ENCODE assay signal across 8 mouse cellular contexts in genomic region chr8:104395703-104396357, GRCm38 (mm10). TPM values are rescaled to one million over a fixed set of nuclear protein-coding genes. Genes with fewer than 3 reads are reported as not detected.
DNase-seq lines count a peak whose midpoint lies in the region; ATAC-seq and TF ChIP-seq lines count a peak whose summit lies in the region.

Gene Cmtm4 (minus strand): TSS chr8:104395807.

- H3K4me3 ChIP-seq in cortical plate, adult 2 months (ENCODE audit: insufficient read depth, low read length): peak within 1 kb of the TSS; percentile 64
- peak within 1 kb of the TSS; percentile 94 for H3K4me3 ChIP-seq in heart, adult 2 months
- H3K4me3 ChIP-seq in kidney, adult 2 months (ENCODE audit: insufficient read depth, low read depth, low read length): peak within 1 kb of the TSS; percentile 77
- H3K4me3 ChIP-seq in liver, embryonic 12.5 days: peak within 1 kb of the TSS; percentile 69
- peak within 1 kb of the TSS; percentile 82 for H3K4me3 ChIP-seq in neural tube, embryonic 12.5 days

- TF ChIP-seq POLR2A in cortical plate, adult 2 months (IDR thresholded peaks at IDR 0.05; ENCODE audit: extremely low read depth, insufficient read depth, low read length): no peak
- TF ChIP-seq POLR2A in heart, adult 2 months (IDR thresholded peaks at IDR 0.05; ENCODE audit: insufficient read depth, low read depth, low read length): no peak
- no peak for TF ChIP-seq POLR2A in kidney, adult 2 months (IDR thresholded peaks at IDR 0.05; ENCODE audit: low read depth, low read length)

- DNase-seq in A20 (ENCODE audit: low read depth, low spot score): peak; percentile 57
- peak; percentile 76 for DNase-seq in Muller cell, postnatal 12 days (ENCODE audit: inconsistent ontology term)
- peak; percentile 82 to 83 for DNase-seq in heart, adult 2 months
- peak; percentile 70 for DNase-seq in kidney, adult 2 months
- DNase-seq in urinary bladder, adult 2 months (ENCODE audit: low spot score): no peak

- H3K9ac ChIP-seq in heart, adult 2 months (ENCODE audit: low read depth, low read length): peak within 1 kb of the TSS; percentile 88
- H3K9ac ChIP-seq in liver, embryonic 12.5 days: peak within 1 kb of the TSS; percentile 79
- peak within 1 kb of the TSS; percentile 82 for H3K9ac ChIP-seq in neural tube, embryonic 12.5 days

- ATAC-seq in liver, embryonic 12.5 days: peak; percentile 78
- peak; percentile 73 for ATAC-seq in neural tube, embryonic 12.5 days (ENCODE audit: low FRiP score, low read depth)

- intact Hi-C loops in heart, adult 2 months (cut with DNase I): loop anchor here (2.0 to 5.0 kb wide), 3 partner anchors 19 to 51 kb away; partner anchors contain the start of gene Dync1li2

- H3K27me3 ChIP-seq in heart, adult 2 months (ENCODE audit: control insufficient read depth, insufficient read depth, low read length): no peaks in the 10 kb centered on the region
- H3K27me3 ChIP-seq in kidney, adult 2 months (replicated peaks; ENCODE audit: control insufficient read depth, insufficient read depth, low read length): no peaks in the 10 kb centered on the region
- peaks cover 28% of the 10 kb centered on the region for H3K27me3 ChIP-seq in liver, embryonic 12.5 days (replicated peaks)
- H3K27me3 ChIP-seq in neural tube, embryonic 12.5 days (replicated peaks): no peaks in the 10 kb centered on the region

- 0 out of 2 replicates have a peak, but pooled peaks cover 5% of the 10 kb centered on the region for H3K9me3 ChIP-seq in liver, embryonic 12.5 days (replicated peaks)
- H3K9me3 ChIP-seq in neural tube, embryonic 12.5 days: no peaks in the 10 kb centered on the region

- peaks cover 1% of the 10 kb centered on the region; the same call in 1 of the 2 replicates for H3K4me1 ChIP-seq in cortical plate, adult 2 months (ENCODE audit: control insufficient read depth, insufficient read depth, low read length)
- H3K4me1 ChIP-seq in heart, adult 2 months (ENCODE audit: control insufficient read depth, insufficient read depth, low read length): peaks cover 2% of the 10 kb centered on the region; the same call in 1 of the 2 replicates
- 0 out of 2 replicates have a peak, but pooled peaks cover 3% of the 10 kb centered on the region for H3K4me1 ChIP-seq in kidney, adult 2 months (ENCODE audit: control insufficient read depth, insufficient read depth, low read length)
- H3K4me1 ChIP-seq in liver, embryonic 12.5 days: peaks cover 22% of the 10 kb centered on the region
- peaks cover 12% of the 10 kb centered on the region for H3K4me1 ChIP-seq in neural tube, embryonic 12.5 days

- H3K36me3 ChIP-seq in heart, adult 2 months (ENCODE audit: control insufficient read depth, insufficient read depth, low read length): no peaks in the 10 kb centered on the region
- no peaks in the 10 kb centered on the region for H3K36me3 ChIP-seq in kidney, adult 2 months (ENCODE audit: control insufficient read depth, insufficient read depth, low read length)
- no peaks in the 10 kb centered on the region for H3K36me3 ChIP-seq in liver, embryonic 12.5 days
- no peaks in the 10 kb centered on the region for H3K36me3 ChIP-seq in neural tube, embryonic 12.5 days

- peak within 1 kb of the TSS; percentile 99 for H3K4me2 ChIP-seq in liver, embryonic 12.5 days
- peak within 1 kb of the TSS; percentile 93 for H3K4me2 ChIP-seq in neural tube, embryonic 12.5 days (replicated peaks)

- 2% methylated on average over 45 of the region's 54 CpGs for whole genome bisulfite sequencing in heart, adult 2 months
- 4% methylated on average over 45 of the region's 54 CpGs for WGBS in kidney, adult 2 months
- 5% methylated on average over 16 of the region's 54 CpGs for WGBS in liver, embryonic 12.5 days (ENCODE audit: insufficient replicate concordance)
- WGBS in neural tube, embryonic 12.5 days: 3% methylated on average over 34 of the region's 54 CpGs

- peak within 1 kb of the TSS; percentile 95 for H3K27ac ChIP-seq in cortical plate, adult 2 months (ENCODE audit: insufficient read depth, low read length)
- peak within 1 kb of the TSS; percentile 82 for H3K27ac ChIP-seq in heart, adult 2 months
- H3K27ac ChIP-seq in kidney, adult 2 months (ENCODE audit: insufficient read depth, low read depth, low read length): peak within 1 kb of the TSS; percentile 77
- peak within 1 kb of the TSS; percentile 58; the same call in 1 of the 2 replicates for H3K27ac ChIP-seq in liver, embryonic 12.5 days
- no peak within 1 kb of the TSS for H3K27ac ChIP-seq in neural tube, embryonic 12.5 days

- TF ChIP-seq EP300 in heart, adult 2 months (IDR thresholded peaks at IDR 0.05; ENCODE audit: insufficient read depth, low read depth, low read length): no peak

- peaks cover 5% of the 10 kb centered on the region for H3K79me2 ChIP-seq in heart, adult 2 months (replicated peaks; ENCODE audit: control insufficient read depth, insufficient read depth, low read length)

- no peak for TF ChIP-seq CTCF in cortical plate, adult 2 months (IDR thresholded peaks at IDR 0.05; ENCODE audit: extremely low read depth, insufficient read depth, low read length)
- TF ChIP-seq CTCF in heart, adult 2 months (IDR thresholded peaks at IDR 0.05): no peak
- TF ChIP-seq CTCF in kidney, adult 2 months (conservative IDR thresholded peaks at IDR 0.05; ENCODE audit: insufficient read depth, insufficient read length, low read depth, low read length): no peak

RNA-seq across cellular contexts. Expression of gene Cmtm4, which starts in this region (rescaled TPM):
- polyA plus RNA-seq in cortical plate, adult 2 months (2012; rRNA removed): 45.7 and 46.2 TPM in 2 replicates
- total RNA-seq in heart, adult 2 months (2021): 10 to 100 TPM; 10.0 to 11.4 TPM
- polyA plus RNA-seq in heart, adult 2 months (2012; rRNA removed): 7.3 and 13.4 TPM in 2 replicates
- polyA plus RNA-seq in kidney, adult 2 months (2012; rRNA removed): 31.4 and 32.4 TPM in 2 replicates
- 0.67 and 0.68 TPM in 2 replicates for polyA plus RNA-seq in liver, embryonic 12.5 days (2016; fragmentation: Nextera tagmentation; extraction: Ambion mirVana)
- 2.3 and 2.7 TPM in 2 replicates for polyA plus RNA-seq in neural tube, embryonic 12.5 days (2016; fragmentation: Nextera tagmentation; extraction: Ambion mirVana)
- polyA plus RNA-seq in urinary bladder, adult 2 months (2012; rRNA removed): 31.4 and 32.1 TPM in 2 replicates

Comparison
In these comparisons a context has a peak if more than half of its experiments do, and no peak if none do; other contexts are left out.
1. Peak in ATAC-seq, H3K4me3 ChIP-seq, H3K27ac ChIP-seq, H3K9ac ChIP-seq and H3K4me2 ChIP-seq in liver, embryonic 12.5 days; RNA of the gene not detected or under 1 TPM.